Mouse (Mus musculus) thymus, postnatal 10 days (tissue): ENCODE results near the gene Tjp2.

ENCODE experiments used
- DNase-seq, 2 experiments: peaks; one replicate each; pipeline ENCODE4 v3.0.0; 2021; ENCODE audit warnings: low spot score in 2 of 2

Gene Tjp2

DNA sequence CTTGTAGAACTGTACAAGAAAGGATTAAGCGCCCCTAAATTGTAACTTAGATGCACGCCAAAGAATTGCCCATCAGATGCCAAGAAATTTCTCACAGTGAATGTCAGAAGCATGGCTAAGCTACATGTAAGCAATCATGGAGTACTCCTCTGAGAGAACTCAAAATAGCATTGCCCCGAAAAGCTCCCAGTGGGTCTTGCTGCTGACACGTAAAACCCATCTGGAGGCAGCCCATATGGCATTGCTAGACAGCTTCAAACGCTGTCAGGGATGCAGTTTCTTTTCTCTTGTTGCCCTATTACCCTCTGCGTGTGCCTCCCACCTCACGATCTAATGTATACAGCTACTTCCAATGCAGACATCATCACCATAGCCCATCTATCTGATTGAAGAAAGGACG, 166.0 kb downstream of the Tjp2 start:
- DNase-seq, result no peak

DNA sequence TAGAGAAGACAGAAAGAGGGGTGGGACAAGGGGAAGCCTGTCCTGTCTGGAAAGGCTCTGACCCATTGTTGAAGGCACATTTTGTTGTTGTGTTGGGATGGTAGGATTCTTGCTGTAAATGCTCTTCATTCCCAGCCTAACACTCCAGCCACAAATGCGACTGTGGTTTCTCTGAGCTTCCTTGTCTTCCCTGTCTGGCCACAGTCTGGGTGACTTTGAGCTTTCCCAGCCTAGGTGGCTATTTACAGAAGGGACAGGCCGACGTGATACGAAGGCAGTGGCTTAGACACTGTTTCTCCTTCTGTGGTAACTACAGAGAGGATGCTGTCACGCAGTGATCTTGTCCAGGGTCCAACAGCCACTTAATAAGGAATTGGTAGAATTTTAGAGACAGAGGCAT, 166.8 kb downstream of the Tjp2 start:
- DNase-seq, result no peak

DNA sequence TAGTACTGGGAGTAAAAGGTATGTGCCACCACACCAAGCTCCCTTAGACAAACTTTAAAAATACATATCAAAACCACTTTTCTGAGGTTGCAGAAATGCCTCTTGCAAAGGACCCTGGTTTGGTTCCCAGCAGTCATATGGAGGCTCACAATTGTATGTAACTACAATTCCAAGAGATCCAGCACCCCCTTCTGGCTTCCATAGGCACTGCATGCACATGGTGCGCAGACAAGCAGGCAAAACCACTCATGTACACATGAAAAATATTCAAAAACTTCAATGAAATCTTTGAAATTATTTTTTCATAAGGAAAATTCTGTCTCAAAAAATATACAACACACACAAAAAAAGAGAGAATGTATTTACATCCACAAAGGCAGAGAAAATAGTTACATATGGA, 167.9 kb downstream of the Tjp2 start:
- DNase-seq, result no peak

DNA sequence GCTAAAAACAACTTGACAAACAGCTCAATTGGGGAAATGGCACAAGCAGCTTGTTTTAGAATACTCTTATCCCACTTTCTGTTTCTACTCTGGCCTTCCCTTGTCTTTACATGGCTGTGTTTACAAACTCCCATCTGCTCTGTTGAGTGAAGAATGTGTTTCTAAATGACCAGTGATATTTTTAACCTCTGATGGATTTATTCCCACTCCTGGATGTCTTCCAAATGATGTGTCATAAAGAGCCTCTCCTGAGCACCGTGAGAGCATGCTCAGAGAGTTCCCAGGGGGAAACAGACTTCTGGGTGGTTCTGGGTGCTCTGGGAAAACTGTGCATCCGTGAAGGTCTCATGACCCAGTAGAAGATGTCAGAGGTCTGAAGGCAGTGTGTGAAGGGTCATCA, 169.9 kb downstream of the Tjp2 start:
- DNase-seq, result no peak

DNA sequence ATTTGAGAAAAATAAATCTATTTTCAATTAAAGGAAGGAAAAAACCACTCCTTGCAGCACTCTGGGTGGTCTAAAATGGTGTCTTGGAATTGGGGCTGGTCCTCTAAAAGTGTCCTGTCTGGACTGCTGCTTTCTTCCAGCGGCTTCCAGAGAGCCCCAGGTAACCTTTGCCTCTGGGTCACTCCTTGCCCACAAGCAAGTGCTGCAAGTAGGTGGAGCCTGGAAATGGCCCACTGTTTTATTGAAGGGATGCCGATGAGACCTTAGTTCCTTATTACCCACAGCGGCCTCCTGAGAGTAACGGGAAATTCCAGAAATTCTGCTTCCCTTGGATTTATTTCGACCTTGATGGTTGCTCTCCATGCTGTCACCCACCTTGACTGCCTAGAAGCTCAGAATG, 170.6 kb downstream of the Tjp2 start:
- no peak for DNase-seq

DNA sequence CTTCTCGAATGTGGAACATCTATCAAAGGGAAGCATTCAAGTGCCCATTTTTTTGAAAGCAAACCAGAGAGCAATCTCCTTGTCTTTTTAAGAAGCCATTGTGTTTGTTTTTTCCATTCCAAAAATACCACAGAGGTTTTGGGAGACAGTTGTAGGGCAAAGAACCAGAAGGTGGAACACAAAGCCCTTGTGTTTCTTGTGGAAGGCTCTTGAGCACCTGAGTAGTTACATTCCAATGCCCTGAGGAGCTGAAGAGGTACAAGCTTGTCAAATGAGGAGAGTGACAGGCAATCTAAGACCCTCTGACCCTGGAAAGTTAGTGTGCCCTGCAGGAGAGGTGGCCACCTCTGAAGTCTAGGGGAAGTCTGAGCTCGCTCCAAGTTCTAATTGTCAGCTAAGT, 174.3 kb downstream of the Tjp2 start:
- no peak for DNase-seq

DNA sequence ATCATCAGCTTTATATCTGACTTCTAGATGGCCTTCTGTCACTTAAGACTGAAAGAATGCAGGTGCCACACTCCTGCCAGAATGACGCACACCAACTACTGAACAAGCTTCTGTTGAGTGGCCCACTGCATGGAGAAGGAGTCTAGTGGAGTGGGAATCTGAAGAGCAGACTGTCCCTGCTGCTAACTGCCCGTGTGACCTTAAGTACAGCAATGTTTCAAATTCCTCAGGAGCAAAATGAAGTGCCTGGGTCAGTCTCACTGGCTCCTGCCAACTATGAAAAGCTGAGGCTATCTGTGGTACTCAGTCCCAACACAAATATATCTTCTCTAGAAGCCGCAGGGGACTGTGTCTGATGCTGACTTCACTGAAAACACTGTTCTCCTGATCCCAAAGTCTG, 175.5 kb downstream of the Tjp2 start:
- DNase-seq, result no peak

DNA sequence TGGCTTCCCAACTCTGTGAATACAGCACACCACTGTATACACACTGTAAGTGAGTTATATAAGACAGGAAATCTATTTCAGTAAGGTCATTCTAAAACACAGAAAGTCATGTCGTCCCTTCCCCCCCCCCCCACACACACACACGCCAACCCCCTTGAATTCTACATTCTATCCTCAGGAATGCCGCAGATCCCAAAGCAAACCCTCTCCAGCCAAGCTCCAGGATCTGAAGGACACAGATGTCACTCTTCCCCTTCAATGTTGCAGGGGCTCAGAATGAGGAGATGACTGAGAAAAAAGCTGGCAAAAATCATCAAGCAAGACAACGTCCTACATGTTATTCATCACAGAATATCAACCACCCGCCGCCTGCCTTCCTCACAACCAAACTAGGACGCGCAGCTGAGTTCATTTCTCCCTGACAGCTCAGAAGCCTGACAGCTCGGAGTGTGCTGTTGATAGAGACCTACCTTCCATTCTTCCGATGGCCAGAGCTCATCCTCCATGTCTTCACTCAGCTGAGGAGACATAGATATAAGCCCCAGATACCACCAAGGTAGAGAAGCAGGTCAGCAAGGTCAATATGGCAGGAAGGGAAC, 178.3 kb downstream of the Tjp2 start:
- DNase-seq, result no peak
